Mouse (Mus musculus): ENCODE results near the gene Gpc1. TPM values are rescaled to one million over a fixed set of nuclear protein-coding genes. Genes with fewer than 3 reads are reported as not detected.

The Gpc1 gene
- total RNA-seq, 1 experiment from 2014 or later: 25.2 TPM

GRCm38 (mm10) chr1:92909068-92909467 is 77.6 kb downstream of the Gpc1 start:
- no peak for ATAC-seq (replicated peaks; ENCODE audit: insufficient number of reproducible peaks, low FRiP score, low TSS enrichment, poor library complexity, severe bottlenecking)

Other genes starting within 250 kb of the Gpc1 start
- not detected in 3 replicates for gene Olfr1412, start 245.9 kb upstream of the Gpc1 start, total RNA-seq (2017)
- gene Olfr1411, start 237.2 kb upstream of the Gpc1 start, total RNA-seq (2017): not detected in 3 replicates
- not detected in 3 replicates for gene Olfr1410, start 225.9 kb upstream of the Gpc1 start, total RNA-seq (2017)
- gene Olfr12, start 213.9 kb upstream of the Gpc1 start, total RNA-seq (2017): not detected in 3 replicates
- gene Cops9, start 189.7 kb upstream of the Gpc1 start, total RNA-seq (2017): 57.2 to 123 TPM (median 99.5 TPM) in 3 replicates
- gene Otos, start 182.8 kb upstream of the Gpc1 start, total RNA-seq (2017): not detected in 3 replicates
- 0.49 TPM in 1 of 3 replicates, not detected in the others for gene Ankmy1, start 71.3 kb downstream of the Gpc1 start, total RNA-seq (2017)
- 2.0 to 2.8 TPM in 2 of 3 replicates, not detected in the other for gene Dusp28, start 75.3 kb downstream of the Gpc1 start, total RNA-seq (2017)
- gene Rnpepl1, start 79.1 kb downstream of the Gpc1 start, total RNA-seq (2017): 17.1 to 31.1 TPM (median 26.0 TPM) in 3 replicates
- gene Capn10, start 102.7 kb downstream of the Gpc1 start, total RNA-seq (2017): 4.0 to 10.1 TPM (median 7.1 TPM) in 3 replicates
- gene Gpr35, start 119.2 kb downstream of the Gpc1 start, total RNA-seq (2017): 56.2 to 58.9 TPM (median 58.5 TPM) in 3 replicates
- not detected in 3 replicates for gene Aqp12, start 174.7 kb downstream of the Gpc1 start, total RNA-seq (2017)

Data from monocyte, adult 5-6 weeks (primary cell).